Mouse (Mus musculus): Measurements from ENCODE around the gene Tsc2.

Tsc2 gene

GRCm38 (mm10) chr17:24567034-24567779 is 65.2 kb downstream of the Tsc2 start:
- DNase-seq (ENCODE audit: low read depth, low spot score): no peak

- no peak for DNase-seq (ENCODE audit: low read depth, low spot score)
Observed at GRCm38 (mm10) chr17:24565792-24566191, 66.6 kb downstream of the Tsc2 start.

DNA sequence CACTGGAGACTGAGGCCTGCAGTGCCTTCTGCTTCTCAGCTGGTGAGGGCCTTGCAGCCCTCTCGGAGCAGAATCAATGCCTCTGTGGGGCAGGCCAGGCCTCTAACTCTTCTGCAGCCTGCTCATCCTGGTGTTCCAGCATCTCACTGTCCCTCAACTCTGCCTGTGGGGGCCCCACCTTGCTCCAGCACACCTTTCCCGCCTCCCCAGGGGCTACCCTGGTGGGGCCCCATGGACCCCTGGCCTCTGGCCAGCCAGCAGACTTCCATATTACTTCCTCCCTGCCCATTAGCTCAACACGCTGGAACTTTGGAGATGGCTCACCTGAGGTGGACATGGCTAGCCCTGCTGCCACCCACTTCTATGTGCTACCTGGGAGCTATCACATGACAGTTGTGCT is 67.3 kb downstream of the Tsc2 start:
- DNase-seq (ENCODE audit: low read depth, low spot score): no peak

GRCm38 (mm10) chr17:24564422-24564821 is 68.0 kb downstream of the Tsc2 start:
- no peak for DNase-seq (ENCODE audit: low read depth, low spot score)

GRCm38 (mm10) chr17:24563638-24564037 is 68.8 kb downstream of the Tsc2 start:
- no peak for DNase-seq (ENCODE audit: low read depth, low spot score)

GRCm38 (mm10) chr17:24561592-24561991 is 70.8 kb downstream of the Tsc2 start:
- no peak for DNase-seq (ENCODE audit: low read depth, low spot score)

- DNase-seq (ENCODE audit: low read depth, low spot score): no peak
Observed at GRCm38 (mm10) chr17:24560301-24561028, 72.0 kb downstream of the Tsc2 start.

DNA sequence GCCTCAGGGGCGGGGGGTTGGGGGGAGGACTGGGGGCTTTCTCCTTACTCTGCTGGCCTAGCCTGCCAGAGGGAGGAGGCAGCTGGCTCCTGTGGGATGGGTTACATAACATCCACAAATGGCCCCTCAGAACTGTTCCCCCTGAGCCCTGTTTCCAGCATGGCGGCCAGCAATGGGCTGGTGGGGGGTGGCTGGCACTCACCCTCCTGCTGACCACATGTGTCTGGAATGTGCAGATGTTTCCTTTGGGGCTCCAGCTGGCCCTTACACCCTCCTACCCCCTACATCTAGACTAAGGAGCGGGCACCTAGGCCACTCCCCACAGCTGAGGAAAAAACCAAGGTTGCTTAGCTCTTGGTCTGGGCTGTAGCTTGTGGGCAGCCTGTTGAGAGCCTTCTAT is 73.3 kb downstream of the Tsc2 start:
- DNase-seq (ENCODE audit: low read depth, low spot score): no peak

DNA sequence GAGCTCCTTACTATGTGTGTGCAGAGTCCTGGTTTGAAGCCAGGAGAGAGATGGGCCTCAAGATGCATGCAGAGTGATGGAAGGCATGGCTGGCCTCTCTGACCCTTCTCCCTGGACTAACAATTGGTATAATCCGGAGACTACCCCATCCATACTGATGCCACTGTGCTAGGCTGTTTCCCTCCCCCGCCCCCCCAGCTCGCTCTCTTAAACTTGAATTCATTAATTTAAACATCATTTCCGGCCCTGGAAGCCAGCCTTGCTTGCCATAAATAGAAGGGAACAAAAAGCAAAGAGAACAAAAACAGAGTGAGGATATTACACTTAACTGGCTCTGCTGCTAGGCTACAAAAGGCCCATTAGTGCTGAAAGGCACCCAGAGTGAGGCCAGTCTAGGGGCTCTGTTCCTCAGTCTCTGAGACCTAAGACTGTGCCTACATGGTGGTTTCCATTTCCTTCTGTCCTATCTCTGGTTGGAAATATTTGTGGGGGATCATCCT is 73.8 kb downstream of the Tsc2 start:
- peak; percentile 33 for DNase-seq (ENCODE audit: low read depth, low spot score)

DNA sequence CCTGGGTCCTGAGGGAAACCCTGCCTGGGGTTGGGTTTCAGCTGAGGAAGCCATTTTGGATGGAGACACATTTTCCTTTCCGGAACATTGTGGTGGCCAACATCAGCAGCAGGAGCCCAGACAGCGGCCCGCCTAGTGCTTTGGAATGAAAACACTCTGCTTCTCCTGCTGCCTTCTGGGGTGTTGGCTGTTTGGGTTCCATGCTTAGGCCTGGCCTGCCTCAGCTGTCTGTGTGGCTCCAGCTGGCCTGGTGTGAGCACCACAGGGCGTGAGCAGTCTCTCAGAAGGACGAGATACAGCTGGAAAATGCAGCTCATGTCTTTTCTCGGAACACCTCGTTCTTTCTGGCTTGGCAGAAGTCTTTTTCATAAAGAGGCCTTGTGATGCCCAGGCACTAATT is 75.3 kb downstream of the Tsc2 start:
- DNase-seq (ENCODE audit: low read depth, low spot score): no peak

DNA sequence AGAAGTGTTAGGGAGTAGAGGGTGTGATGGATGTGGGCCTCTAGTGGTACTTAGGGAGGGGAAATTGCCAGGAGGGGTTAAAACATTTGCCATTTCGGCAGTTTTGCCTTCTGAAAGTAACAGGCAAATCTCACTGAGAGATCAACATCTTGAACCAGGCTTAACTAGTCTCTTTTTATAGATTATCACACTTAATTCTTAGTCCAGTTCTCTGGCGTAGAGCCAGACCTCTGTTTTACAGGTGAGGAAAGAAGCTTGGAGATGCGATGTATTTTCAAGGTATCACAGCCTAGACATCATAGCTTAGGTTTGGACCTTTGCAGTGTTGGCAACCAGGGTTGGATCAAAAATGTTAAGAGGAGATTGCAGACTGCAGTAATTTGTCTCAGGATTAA is 81.4 kb downstream of the Tsc2 start:
- DNase-seq (ENCODE audit: low read depth, low spot score): no peak

- DNase-seq (ENCODE audit: low read depth, low spot score): peak; percentile 83
Observed at GRCm38 (mm10) chr17:24550416-24551049, 81.9 kb downstream of the Tsc2 start.

DNA sequence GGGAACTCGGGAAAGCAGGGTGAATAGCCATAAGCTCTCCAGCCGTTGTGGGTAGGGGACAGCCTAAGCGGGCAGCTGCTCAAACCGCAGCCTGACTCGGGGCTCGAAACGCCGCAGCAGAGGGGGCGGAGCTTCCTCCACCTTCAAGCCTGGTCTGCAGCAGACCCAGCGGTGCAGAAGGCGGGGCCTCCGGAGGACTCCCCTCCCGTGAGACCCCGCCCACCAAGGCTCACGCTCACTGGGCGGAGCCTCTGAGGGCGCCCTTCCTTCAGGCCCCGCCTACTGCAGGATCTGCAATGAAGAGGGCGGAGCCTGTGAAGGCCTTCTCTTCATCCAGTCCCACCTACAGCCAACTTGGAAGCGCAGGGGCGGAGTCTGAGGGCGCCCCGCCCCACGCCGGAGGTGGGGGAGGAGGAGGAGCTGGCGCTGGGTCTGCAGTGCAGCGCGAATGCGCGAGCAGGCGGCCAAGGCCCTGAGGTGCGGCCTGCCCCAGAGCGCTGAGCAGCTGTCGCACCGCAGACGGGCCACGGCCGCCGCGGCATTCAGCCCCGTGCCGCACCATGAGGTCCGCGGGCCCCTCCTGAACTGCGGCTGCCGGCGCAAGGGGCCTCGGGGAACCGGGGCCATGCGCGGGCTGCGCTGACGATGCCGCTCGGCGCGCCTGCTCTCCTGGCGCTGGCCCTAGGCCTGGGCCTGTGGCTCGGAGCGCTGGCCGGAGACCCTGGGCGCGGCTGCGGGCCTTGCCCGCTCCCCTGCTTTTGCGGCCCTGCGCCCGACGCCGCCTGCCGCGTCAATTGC is 82.6 kb downstream of the Tsc2 start, which contains the start of gene Pkd1:
Pkd1 (plus strand) TSS at position 217 of the 798 bp plus-strand sequence.
- peak; percentile 100 for DNase-seq (ENCODE audit: low read depth, low spot score)

DNA sequence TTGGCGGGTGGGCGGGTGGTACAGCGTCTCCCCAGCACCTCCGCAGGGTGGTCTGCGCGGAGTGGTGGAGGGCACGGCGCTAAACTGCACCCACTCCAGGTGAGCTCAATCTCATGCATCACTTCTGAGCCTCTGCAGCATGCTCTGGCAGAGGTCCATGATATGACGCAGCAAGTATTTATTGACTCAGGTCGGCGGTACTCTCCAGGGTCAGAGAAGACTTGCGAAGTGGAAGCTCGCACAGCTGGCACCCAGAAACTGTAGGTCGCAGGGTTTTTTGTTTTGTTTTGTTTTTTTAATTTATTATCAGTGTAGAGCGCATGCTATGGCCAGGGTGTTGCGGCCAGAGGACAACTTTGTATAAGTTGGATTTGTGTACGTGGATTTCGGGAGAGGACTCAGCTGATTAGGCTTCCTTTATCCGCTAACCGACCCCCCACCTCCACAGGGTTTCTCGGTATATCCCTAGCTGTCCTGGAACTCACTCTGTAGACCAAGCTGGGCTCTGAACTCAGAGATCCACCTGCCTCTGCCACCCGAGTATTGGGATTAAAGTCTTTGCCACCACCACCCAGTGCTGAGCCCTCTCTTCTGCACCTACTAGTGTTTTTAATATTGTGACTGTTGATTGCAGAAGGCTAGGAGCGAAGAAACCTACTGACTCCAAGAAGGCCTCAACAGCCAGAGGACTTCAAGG is 83.4 kb downstream of the Tsc2 start:
- DNase-seq (ENCODE audit: low read depth, low spot score): peak; percentile 31

DNA sequence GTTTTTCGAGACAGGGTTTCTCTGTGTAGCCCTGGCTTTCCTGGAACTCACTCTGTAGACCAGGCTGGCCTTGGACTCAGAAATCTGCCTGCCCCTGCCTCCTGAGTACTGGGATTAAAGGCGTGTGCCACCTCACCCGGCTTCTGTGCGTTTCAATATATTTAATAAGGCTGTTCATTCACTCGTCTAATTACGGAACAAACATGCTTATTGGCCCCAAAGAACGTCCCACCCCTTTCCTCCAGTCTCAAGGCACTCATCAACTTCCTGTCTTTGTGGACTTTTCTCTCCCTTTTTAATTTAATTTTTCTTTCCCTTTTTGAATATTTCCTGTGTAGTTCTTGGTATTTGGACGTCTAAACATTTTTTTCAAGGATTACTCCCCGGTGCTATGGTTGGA is 84.0 kb downstream of the Tsc2 start:
- DNase-seq (ENCODE audit: low read depth, low spot score): no peak

DNA sequence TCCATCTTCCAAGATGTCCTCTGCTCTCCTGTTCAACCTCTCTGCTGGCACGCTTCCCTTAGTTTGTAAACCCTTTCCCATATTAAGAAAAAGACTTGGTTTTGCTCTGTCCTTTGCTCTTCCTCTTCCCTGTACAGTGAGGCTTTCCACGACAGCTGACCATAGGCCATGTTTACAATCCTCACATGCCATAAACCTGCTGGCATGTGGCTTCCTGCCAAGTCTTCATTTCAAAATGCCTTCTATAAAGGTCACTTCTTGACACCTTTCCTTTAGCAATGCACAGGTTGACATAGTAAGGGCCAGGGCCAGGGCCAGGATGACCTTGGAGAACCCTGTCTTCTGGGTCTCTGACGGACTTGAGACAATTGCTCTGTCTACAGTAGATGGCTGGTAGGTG is 86.2 kb downstream of the Tsc2 start:
- no peak for DNase-seq (ENCODE audit: low read depth, low spot score)

All from mesoderm, embryonic 11.5 days (tissue).